Mouse (Mus musculus) layer of hippocampus, adult 2 months (tissue): Measurements from ENCODE around the gene Prh1. TPM values are rescaled to one million over a fixed set of nuclear protein-coding genes. Genes with fewer than 3 reads are reported as not detected.
"Not testable (repeated sequence)": the region's sequence is repeated elsewhere in the genome, so short reads cannot be mapped to it uniquely, and the experiment has no call there.

Experiments used
- DNase-seq, 2 experiments: peaks; one replicate each; pipeline ENCODE4 v3.0.0; 2022; ENCODE audit warnings: low spot score in 2 of 2
- H3K27ac ChIP-seq: fragments of 200-600 bp; 2 replicates; pipeline ENCODE4 v1.8.1; 2022
- H3K4me3 ChIP-seq: fragments of 200-600 bp; 2 replicates; pipeline ENCODE4 v1.8.1; 2022; ENCODE audit warnings: mild to moderate bottlenecking
- long read RNA-seq, 2 experiments: library from polyadenylated mRNA; stranded (forward); transcript quantifications; one replicate each; pipeline ENCODE4 v2.0.0; 2021; ENCODE audit warnings: borderline mapping rate in 2 of 2
- total RNA-seq, 2 experiments: library from RNA; stranded (reverse); gene quantifications; 2 replicates each; pipeline ENCODE4 v1.2.3; 2021

The Prh1 gene
- not detected for total RNA-seq
- long read RNA-seq, experiment 1, result 0 reads
- long read RNA-seq, experiment 2, result 0 reads

GRCm38 (mm10) chr6:132569509-132569908 lies at the start of gene Prh1:
Prh1 (plus strand) TSS chr6:132569809.
- not testable (repeated sequence) for H3K27ac ChIP-seq, DNase-seq, H3K4me3 ChIP-seq

DNA sequence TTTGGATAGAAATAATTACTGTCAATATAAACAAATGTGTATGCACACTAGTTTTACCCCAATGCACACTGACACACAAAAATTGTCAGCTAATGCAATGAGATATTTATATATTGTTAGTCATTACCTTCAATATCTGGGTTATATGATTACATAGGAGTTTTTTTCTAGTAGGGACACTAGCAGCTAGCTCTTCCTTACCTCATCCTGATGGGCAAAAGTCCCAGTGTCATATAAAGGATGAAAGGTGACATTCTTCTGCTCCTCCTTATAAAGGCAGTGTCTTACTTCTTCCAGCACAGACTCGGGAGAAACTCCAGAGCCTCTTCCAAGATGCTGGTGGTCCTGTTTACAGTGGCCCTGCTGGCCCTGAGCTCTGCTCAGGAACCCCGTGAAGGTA lies 26.0 kb downstream of the Prh1 start, which contains the start of gene Prp2:
Gene Prp2 (plus strand): TSS at position 301 of the 400 bp plus-strand sequence.
- not testable (repeated sequence) for DNase-seq, H3K27ac ChIP-seq, H3K4me3 ChIP-seq

Other genes with a start within 250 kb of the Prh1 start
- gene Gm8882, start 205.7 kb upstream of the Prh1 start, total RNA-seq, result not detected
- gene Prp2, start 26.1 kb downstream of the Prh1 start, total RNA-seq, result not detected
- not detected for gene A630073D07Rik, start 81.7 kb downstream of the Prh1 start, total RNA-seq
- not detected for gene Tas2r120, start 87.1 kb downstream of the Prh1 start, total RNA-seq
- not detected for gene Tas2r121, start 131.2 kb downstream of the Prh1 start, total RNA-seq
- not detected for gene Tas2r122, start 142.1 kb downstream of the Prh1 start, total RNA-seq
- gene Tas2r115, start 168.2 kb downstream of the Prh1 start, total RNA-seq, result not detected
- not detected for gene Tas2r124, start 184.9 kb downstream of the Prh1 start, total RNA-seq
- gene Tas2r102, start 192.3 kb downstream of the Prh1 start, total RNA-seq, result not detected
- gene Tas2r136, start 208.4 kb downstream of the Prh1 start, total RNA-seq, result not detected
- not detected for gene Tas2r117, start 233.0 kb downstream of the Prh1 start, total RNA-seq